Mouse (Mus musculus) thymus, adult 2 months (tissue): ENCODE data around the gene Map3k5.

Experiments used
- CTCF ChIP-seq: fragments of 200-500 bp; IDR thresholded peaks from 2 replicates; pipeline ENCODE4 v1.5.1; 2012; ENCODE audit warnings: mild to moderate bottlenecking, control low read depth, low read length, moderate library complexity, borderline replicate concordance; ENCODE audit not compliant: control insufficient read depth, poor library complexity, insufficient read depth; ENCODE audit errors: extremely low read depth
- POLR2A ChIP-seq: fragments of 200-500 bp; IDR thresholded peaks from 2 replicates; pipeline ENCODE4 v1.6.1; 2012; ENCODE audit warnings: mild to moderate bottlenecking, low read length, control low read depth, moderate library complexity; ENCODE audit not compliant: control insufficient read depth, poor library complexity, insufficient read depth; ENCODE audit errors: extremely low read depth

DNA sequence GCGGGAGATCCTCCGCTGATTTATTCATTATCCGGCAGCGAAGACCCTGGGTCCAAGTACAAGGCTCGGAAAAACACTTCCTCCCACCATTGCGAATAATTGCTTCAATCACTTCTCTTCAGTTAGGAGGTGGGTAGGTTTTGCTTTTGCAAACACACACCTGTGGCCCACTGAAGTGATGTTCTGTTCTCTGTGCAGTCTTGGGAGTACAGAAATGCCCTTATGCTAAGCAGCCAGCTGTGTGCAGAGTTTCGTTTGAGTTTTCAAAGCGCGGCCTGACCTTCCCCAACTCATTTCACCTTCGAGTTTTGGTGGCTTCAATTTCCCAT, 987 bp downstream of the Map3k5 start:
- no peak for TF ChIP-seq CTCF
- no peak for TF ChIP-seq POLR2A
